Comparison of ENCODE assay signal across 13 mouse cellular contexts in the genomic region with DNA sequence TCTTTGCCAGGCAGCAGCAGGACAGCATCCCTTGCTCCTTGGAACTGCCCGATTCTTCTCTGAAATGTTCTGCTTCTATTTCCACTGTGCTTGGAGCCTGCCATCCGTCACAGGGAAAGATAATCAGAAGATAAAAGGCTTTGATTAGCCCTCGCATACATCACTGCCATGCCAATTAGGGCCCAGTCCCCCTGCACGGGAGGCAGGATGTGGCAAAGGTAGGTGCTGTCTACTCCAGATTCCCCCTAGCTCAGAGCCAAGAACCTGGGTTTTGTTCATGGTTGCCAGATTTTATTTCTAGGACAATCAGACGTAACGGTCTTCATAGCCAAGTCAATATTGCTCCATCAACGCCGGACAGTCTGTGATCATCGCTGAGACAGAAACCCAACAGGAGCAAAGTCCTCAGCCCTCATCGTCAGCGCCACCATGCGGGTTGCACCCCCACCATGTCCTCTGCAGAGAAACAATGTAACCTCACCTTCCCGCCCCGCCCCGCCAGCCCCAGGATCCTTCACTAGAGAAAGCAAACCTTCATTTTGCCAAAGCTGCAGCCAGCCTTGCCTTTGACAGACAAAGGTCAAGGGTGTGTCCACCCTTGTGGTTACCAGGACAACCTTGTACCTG. TPM values are rescaled to one million over a fixed set of nuclear protein-coding genes. Genes with fewer than 3 reads are reported as not detected.
A peak's percentile ranks its signal among the peaks of the same experiment; 100 is the strongest.
DNase-seq lines count a peak whose midpoint lies in the region; ATAC-seq and TF ChIP-seq lines count a peak whose summit lies in the region.
"Had no signal": no experiment of that assay in that cellular context is flagged by ENCODE, and none has a peak within 500 bp of the region (broad histone marks: within the 10 kb centered on the region; RNA-seq: fewer than 3 reads in every experiment).

No protein-coding gene starts in this region.

- peak; percentile 38; the same call in 1 of the 2 replicates for TF ChIP-seq EP300 in ES-Bruce4 (IDR thresholded peaks at IDR 0.05; ENCODE audit: insufficient read depth, low read depth, low read length)

- H3K27me3 ChIP-seq in kidney, adult 2 months (replicated peaks; ENCODE audit: control insufficient read depth, insufficient read depth, low read length): no peaks in the 10 kb centered on the region
- 0 out of 2 replicates have a peak, but pooled peaks cover 6% of the 10 kb centered on the region for H3K27me3 ChIP-seq in kidney, embryonic 15.5 days
- no peaks in the 10 kb centered on the region for H3K27me3 ChIP-seq in ES-Bruce4 (ENCODE audit: control insufficient read depth, insufficient read depth, low read length, poor library complexity, severe bottlenecking)
- H3K27me3 ChIP-seq: heart, embryonic 13.5 days; lung, embryonic 15.5 days had no signal

- no peak overlapping the region for H3K9ac ChIP-seq in kidney, embryonic 15.5 days
- H3K9ac ChIP-seq in ES-Bruce4 (ENCODE audit: low read depth, poor library complexity, severe bottlenecking): no peak overlapping the region
- H3K9ac ChIP-seq: heart, embryonic 13.5 days; lung, embryonic 15.5 days had no signal

- H3K9me3 ChIP-seq in kidney, embryonic 15.5 days (replicated peaks): no peaks in the 10 kb centered on the region
- H3K9me3 ChIP-seq in ES-Bruce4 (replicated peaks; ENCODE audit: control insufficient read depth, insufficient read depth, low read length, poor library complexity, severe bottlenecking): no peaks in the 10 kb centered on the region
- H3K9me3 ChIP-seq: heart, embryonic 13.5 days; lung, embryonic 15.5 days had no signal

- no peak overlapping the region for H3K4me3 ChIP-seq in kidney, adult 2 months (ENCODE audit: insufficient read depth, low read depth, low read length)
- no peak overlapping the region for H3K4me3 ChIP-seq in kidney, embryonic 15.5 days (replicated peaks)
- no peak overlapping the region for H3K4me3 ChIP-seq in ES-Bruce4 (ENCODE audit: low read depth, low read length)
- H3K4me3 ChIP-seq: erythroblast, embryonic 14.5 days; heart, embryonic 13.5 days; lung, embryonic 15.5 days had no signal

- H3K4me2 ChIP-seq in kidney, embryonic 15.5 days: no peak overlapping the region
- H3K4me2 ChIP-seq: heart, embryonic 13.5 days; lung, embryonic 15.5 days had no signal

- no peak for TF ChIP-seq POLR2A in kidney, adult 2 months (IDR thresholded peaks at IDR 0.05; ENCODE audit: low read depth, low read length)
- no peak for TF ChIP-seq POLR2A in ES-Bruce4 (IDR thresholded peaks at IDR 0.05; ENCODE audit: insufficient read depth, low read length)

- no peak overlapping the region for H3K27ac ChIP-seq in kidney, adult 2 months (ENCODE audit: insufficient read depth, low read depth, low read length)
- no peak overlapping the region for H3K27ac ChIP-seq in kidney, embryonic 15.5 days
- peak overlapping the region; percentile 9; the same call in 1 of the 2 replicates for H3K27ac ChIP-seq in ES-Bruce4 (ENCODE audit: insufficient read depth, low read length)
- H3K27ac ChIP-seq: heart, embryonic 13.5 days; lung, embryonic 15.5 days had no signal

- WGBS in kidney, adult 2 months: 77% methylated on average over 15 of the region's 15 CpGs
- 77% methylated on average over 15 of the region's 15 CpGs for WGBS in kidney, embryonic 15.5 days

- H3K36me3 ChIP-seq in kidney, adult 2 months (ENCODE audit: control insufficient read depth, insufficient read depth, low read length): no peaks in the 10 kb centered on the region
- no peaks in the 10 kb centered on the region for H3K36me3 ChIP-seq in kidney, embryonic 15.5 days
- H3K36me3 ChIP-seq in ES-Bruce4 (ENCODE audit: control insufficient read depth, insufficient read depth, low read length, poor library complexity, severe bottlenecking): no peaks in the 10 kb centered on the region
- H3K36me3 ChIP-seq: G1E; heart, embryonic 13.5 days; lung, embryonic 15.5 days had no signal

- no peak for TF ChIP-seq CTCF in kidney, adult 2 months (conservative IDR thresholded peaks at IDR 0.05; ENCODE audit: insufficient read depth, insufficient read length, low read depth, low read length)
- peak; percentile 33 for TF ChIP-seq CTCF in ES-Bruce4 (IDR thresholded peaks at IDR 0.05; ENCODE audit: low read depth, low read length)

- DNase-seq in kidney, adult 2 months: peak; percentile 68
- peak; percentile 84 for DNase-seq in ZHBTc4 (ENCODE audit: low read depth, low spot score)
- peak; percentile 69 to 70 for DNase-seq in kidney, postnatal 36 days
- DNase-seq in layer of hippocampus, postnatal 25 days (ENCODE audit: extremely low spot score in 1 of 2, low spot score in 1 of 2): no peak
- DNase-seq in natural killer cell, adult 2 months (ENCODE audit: low spot score in 2 of 2): no peak
- DNase-seq: adrenal gland, adult 8-10 months had no signal

- no peak for ATAC-seq in kidney, embryonic 15.5 days (replicated peaks; ENCODE audit: low FRiP score)
- no peak for ATAC-seq in megakaryocyte, adult 5-6 weeks (ENCODE audit: poor library complexity, severe bottlenecking)

- H3K4me1 ChIP-seq in kidney, adult 2 months (ENCODE audit: control insufficient read depth, insufficient read depth, low read length): no peaks in the 10 kb centered on the region
- H3K4me1 ChIP-seq in kidney, embryonic 15.5 days: peaks cover 36% of the 10 kb centered on the region
- H3K4me1 ChIP-seq in ES-Bruce4 (ENCODE audit: control insufficient read depth, insufficient read depth, low read length): peaks cover 8% of the 10 kb centered on the region

RNA-seq across cellular contexts. Expression of a gene that starts 44.5 kb away (rescaled TPM):
- 25.2 and 31.5 TPM in 2 replicates for polyA plus RNA-seq in kidney, adult 2 months (2012; rRNA removed)
- 12.8 and 15.0 TPM in 2 replicates for polyA plus RNA-seq in kidney, embryonic 15.5 days (2015; fragmentation: Nextera tagmentation; extraction: Ambion mirVana)
- 15.8 and 15.9 TPM in 2 replicates for polyA plus RNA-seq in ES-Bruce4 (2011; ENCODE audit: insufficient read depth, insufficient read length, low read depth, missing spikeins)
- 0.64 and 0.71 TPM in 2 replicates for total RNA-seq in megakaryocyte, adult 5-6 weeks (2015)
- total RNA-seq in megakaryocyte, adult 5-6 weeks (2017): 0.53 and 0.59 TPM in 2 replicates
- 10 to 100 TPM; 53.6 to 55.9 TPM for total RNA-seq in layer of hippocampus, postnatal 25 days (2021)
- polyA plus RNA-seq: G1E had no signal

RNA-seq across cellular contexts. Expression of a gene that starts 44.6 kb away (rescaled TPM):
- 0.27 and 0.30 TPM in 2 replicates for polyA plus RNA-seq in kidney, adult 2 months (2012; rRNA removed)
- 4.6 and 6.5 TPM in 2 replicates for polyA plus RNA-seq in kidney, embryonic 15.5 days (2015; fragmentation: Nextera tagmentation; extraction: Ambion mirVana)
- polyA plus RNA-seq in ES-Bruce4 (2011; ENCODE audit: insufficient read depth, insufficient read length, low read depth, missing spikeins): 4.1 and 8.1 TPM in 2 replicates
- 0.21 and 0.31 TPM in 2 replicates for total RNA-seq in megakaryocyte, adult 5-6 weeks (2015)
- total RNA-seq in megakaryocyte, adult 5-6 weeks (2017): 0.65 and 1.1 TPM in 2 replicates
- 1 to 10 TPM; 1.5 to 5.5 TPM for total RNA-seq in layer of hippocampus, postnatal 25 days (2021)
- polyA plus RNA-seq: G1E had no signal

Comparison
In these comparisons a context has a peak if more than half of its experiments do, and no peak if none do; other contexts are left out.
1. DNase-seq: peak in kidney, adult 2 months (single experiment), ZHBTc4 (single experiment) and kidney, postnatal 36 days (2 of 2); none in layer of hippocampus, postnatal 25 days (0 of 2) and natural killer cell, adult 2 months (0 of 2).